In the genomic region with DNA sequence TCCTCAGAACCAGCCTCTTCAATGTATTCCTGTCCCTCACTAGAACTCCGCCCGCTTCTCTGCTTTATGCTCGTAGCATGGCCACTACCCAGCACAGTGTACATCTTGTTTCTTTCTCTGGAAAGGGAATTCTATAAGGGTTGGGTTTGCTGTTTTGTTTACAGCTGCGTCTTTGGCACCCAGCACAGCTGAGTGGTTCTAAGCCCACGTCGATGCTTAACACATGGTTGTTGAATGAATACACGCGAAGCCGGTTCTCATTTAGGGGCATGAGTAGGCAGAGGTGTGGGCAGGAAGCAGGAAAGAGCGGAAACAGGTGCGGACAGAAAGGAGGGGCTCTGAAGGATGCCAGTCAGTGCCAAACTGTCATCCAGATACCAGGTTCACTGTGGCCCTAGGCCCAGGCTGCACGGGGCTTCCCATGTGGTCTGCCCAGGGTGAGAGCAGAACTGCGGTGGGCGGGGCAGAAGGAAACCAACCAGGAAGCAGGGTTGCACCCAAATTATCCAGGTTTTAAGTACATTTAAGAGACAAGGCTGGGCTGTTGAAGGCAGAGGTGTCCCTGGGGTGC, we compare ENCODE assay signal across 16 mouse cellular contexts. TPM values are rescaled to one million over a fixed set of nuclear protein-coding genes. Genes with fewer than 3 reads are reported as not detected.
DNase-seq lines count a peak whose midpoint lies in the region; ATAC-seq lines count a peak whose summit lies in the region.
"Had no signal": no experiment of that assay in that cellular context is flagged by ENCODE, and none has a peak within 500 bp of the region (broad histone marks: within the 10 kb centered on the region; RNA-seq: fewer than 3 reads in every experiment).

No protein-coding gene starts in this region.

- H3K36me3 ChIP-seq in forebrain, embryonic 13.5 days (ENCODE audit: poor library complexity, severe bottlenecking), result 0 out of 2 replicates have a peak, but pooled peaks cover under 1% of the 10 kb centered on the region
- no peaks in the 10 kb centered on the region; the same call in 1 of the 2 replicates for H3K36me3 ChIP-seq in hindbrain, embryonic 15.5 days
- peaks cover 9% of the 10 kb centered on the region for H3K36me3 ChIP-seq in neural tube, embryonic 13.5 days
- H3K36me3 ChIP-seq: heart, embryonic 15.5 days had no signal

- peak overlapping the region; percentile 76 for H3K4me2 ChIP-seq in forebrain, embryonic 13.5 days
- peak overlapping the region; percentile 77 for H3K4me2 ChIP-seq in hindbrain, embryonic 15.5 days
- H3K4me2 ChIP-seq in neural tube, embryonic 13.5 days, result peak overlapping the region; percentile 79
- H3K4me2 ChIP-seq: heart, embryonic 15.5 days had no signal

- H3K27ac ChIP-seq in forebrain, embryonic 13.5 days, result no peak overlapping the region
- no peak overlapping the region for H3K27ac ChIP-seq in hindbrain, embryonic 15.5 days (replicated peaks)
- H3K27ac ChIP-seq in neural tube, embryonic 13.5 days (replicated peaks), result no peak overlapping the region; the same call in 1 of the 2 replicates
- H3K27ac ChIP-seq: heart, embryonic 15.5 days had no signal

- H3K4me3 ChIP-seq in forebrain, embryonic 13.5 days, result peak overlapping the region; percentile 63
- peak overlapping the region; percentile 66 for H3K4me3 ChIP-seq in hindbrain, embryonic 15.5 days
- H3K4me3 ChIP-seq in neural tube, embryonic 13.5 days, result peak overlapping the region; percentile 79
- H3K4me3 ChIP-seq: heart, embryonic 15.5 days had no signal

- H3K27me3 ChIP-seq in forebrain, embryonic 13.5 days, result peaks cover 19% of the 10 kb centered on the region
- H3K27me3 ChIP-seq in hindbrain, embryonic 15.5 days, result 0 out of 2 replicates have a peak, but pooled peaks cover 3% of the 10 kb centered on the region
- peaks cover 15% of the 10 kb centered on the region for H3K27me3 ChIP-seq in neural tube, embryonic 13.5 days

- peaks cover 38% of the 10 kb centered on the region for H3K4me1 ChIP-seq in forebrain, embryonic 13.5 days
- H3K4me1 ChIP-seq in hindbrain, embryonic 15.5 days (replicated peaks), result peaks cover 35% of the 10 kb centered on the region
- peaks cover 37% of the 10 kb centered on the region for H3K4me1 ChIP-seq in neural tube, embryonic 13.5 days (replicated peaks)

- ATAC-seq in forebrain, embryonic 13.5 days, result no peak
- ATAC-seq in hindbrain, embryonic 15.5 days (ENCODE audit: low FRiP score, low read depth), result no peak
- peak; percentile 8; the same call in 1 of the 2 replicates for ATAC-seq in neural tube, embryonic 13.5 days (ENCODE audit: low read depth)
- no peak for ATAC-seq in granulocyte monocyte progenitor cell, adult 5-6 weeks (replicated peaks; ENCODE audit: poor library complexity, severe bottlenecking)

- WGBS in forebrain, embryonic 13.5 days, result 77% methylated on average over 14 of the region's 14 CpGs
- 82% methylated on average over 14 of the region's 14 CpGs for WGBS in hindbrain, embryonic 15.5 days
- WGBS in neural tube, embryonic 13.5 days, result 76% methylated on average over 14 of the region's 14 CpGs

- H3K9me3 ChIP-seq in forebrain, embryonic 13.5 days (replicated peaks), result no peaks in the 10 kb centered on the region
- H3K9me3 ChIP-seq in hindbrain, embryonic 15.5 days, result no peaks in the 10 kb centered on the region
- H3K9me3 ChIP-seq in neural tube, embryonic 13.5 days, result no peaks in the 10 kb centered on the region
- H3K9me3 ChIP-seq: heart, embryonic 15.5 days had no signal

- H3K9ac ChIP-seq in forebrain, embryonic 13.5 days, result no peak overlapping the region
- H3K9ac ChIP-seq in hindbrain, embryonic 15.5 days, result 0 out of 2 replicates have a peak overlapping the region, but pooled peaks have one; percentile 27
- H3K9ac ChIP-seq in neural tube, embryonic 13.5 days, result no peak overlapping the region
- H3K9ac ChIP-seq: heart, embryonic 15.5 days had no signal

- intact Hi-C loops in left cerebral cortex, postnatal 14 days (cut with DNase I), result no loop called here

- DNase-seq in left cerebral cortex, adult 18-20 months (ENCODE audit: low spot score in 2 of 2), result peak; percentile 26 to 33
- DNase-seq in left cerebral cortex, postnatal 14 days (ENCODE audit: low spot score in 2 of 2), result no peak
- no peak for DNase-seq in Muller cell, postnatal 12 days (ENCODE audit: inconsistent ontology term)
- no peak for DNase-seq in heart, adult 9 months (ENCODE audit: low spot score in 2 of 2)
- DNase-seq: cerebellum, postnatal 36 days; kidney, adult 8-10 months; lung, postnatal 36 days; thymus, adult 2 months had no signal

RNA-seq across cellular contexts. Expression of gene Chga, which starts 1.0 kb away (rescaled TPM):
- 100 to 1,000 TPM; 151 to 236 TPM for total RNA-seq in left cerebral cortex, adult 18-20 months (2021)
- 100 to 1,000 TPM; 190 to 204 TPM for total RNA-seq in left cerebral cortex, postnatal 14 days (2021)
- 59.6 and 60.0 TPM in 2 replicates for polyA plus RNA-seq in forebrain, embryonic 13.5 days (2015; fragmentation: Nextera tagmentation; extraction: Ambion mirVana)
- 157 and 166 TPM in 2 replicates for polyA plus RNA-seq in hindbrain, embryonic 15.5 days (2015; fragmentation: Nextera tagmentation; extraction: Ambion mirVana)
- polyA plus RNA-seq in neural tube, embryonic 13.5 days (2015; fragmentation: Nextera tagmentation; extraction: Ambion mirVana), result 113 and 129 TPM in 2 replicates
- total RNA-seq in granulocyte monocyte progenitor cell, adult 5-6 weeks (2014; fragmentation: Nextera tagmentation), result not detected in 2 replicates
- total RNA-seq in granulocyte monocyte progenitor cell, adult 5-6 weeks (2017), result not detected in 2 replicates
- total RNA-seq: CH12.LX; gastrocnemius, adult 8-10 months; liver, adult 2 months had no signal
- polyA plus RNA-seq: liver, adult 2 months had no signal

Comparison
In these comparisons a context has a peak if more than half of its experiments do, and no peak if none do; other contexts are left out.
1. DNase-seq: peak in left cerebral cortex, adult 18-20 months (2 of 2); none in left cerebral cortex, postnatal 14 days (0 of 2), Muller cell, postnatal 12 days (single experiment) and heart, adult 9 months (0 of 2).
2. RNA of gene Chga, which starts 1.0 kb away (total RNA-seq): 151 to 236 TPM in left cerebral cortex, adult 18-20 months and 190 to 204 TPM in left cerebral cortex, postnatal 14 days; not detected in granulocyte monocyte progenitor cell, adult 5-6 weeks; every median in the first group is over 100 times any median in the second.
3. Peak in every context shown above with its lines, with median percentiles within 50 percentile points of each other: H3K4me2 ChIP-seq and H3K4me3 ChIP-seq.